Mouse (Mus musculus) embryonic facial prominence, embryonic 14.5 days (tissue): ENCODE measurements around the gene Pcsk4. TPM values are rescaled to one million over a fixed set of nuclear protein-coding genes. Genes with fewer than 3 reads are reported as not detected.
A peak's percentile ranks its signal among the peaks of the same experiment; 100 is the strongest.

Experiments
- ATAC-seq: fragments of 200-750 bp; cut with Nextera tagmentation; 2 replicates; pipeline ENCODE4 v1.8.0; 2017; ENCODE audit warnings: low read depth, moderate number of reproducible peaks, moderate TSS enrichment
- DNase-seq: peaks from one replicate; pipeline ENCODE4 v3.0.0-alpha.2; 2015; ENCODE audit warnings: low spot score
- H3K27ac ChIP-seq: fragments of 300-500 bp; sonication (generic); replicated peaks from 2 replicates; pipeline ENCODE4 v1.5.1; 2014; ENCODE audit warnings: low read depth, mild to moderate bottlenecking, low read length, moderate library complexity
- H3K27me3 ChIP-seq: fragments of 300-500 bp; sonication (generic); replicated peaks from 2 replicates; pipeline ENCODE4 v1.6.1; 2014; ENCODE audit warnings: low read length; ENCODE audit not compliant: control insufficient read depth, insufficient read depth
- H3K36me3 ChIP-seq: fragments of 300-500 bp; sonication (generic); 2 replicates; pipeline ENCODE4 v1.6.1; 2014; ENCODE audit warnings: low read length, mixed read lengths; ENCODE audit not compliant: control insufficient read depth, insufficient read depth
- H3K4me1 ChIP-seq: fragments of 300-500 bp; sonication (generic); 2 replicates; pipeline ENCODE4 v1.6.1; 2014; ENCODE audit warnings: antibody characterized with exemption, low read length; ENCODE audit not compliant: control insufficient read depth, insufficient read depth
- H3K4me2 ChIP-seq: fragments of 300-500 bp; sonication (generic); 2 replicates; pipeline ENCODE4 v1.6.1; 2014; ENCODE audit warnings: low read depth, mild to moderate bottlenecking, low read length, moderate library complexity, mixed read lengths
- H3K4me3 ChIP-seq: fragments of 300-500 bp; sonication (generic); 2 replicates; pipeline ENCODE4 v1.5.1; 2014; ENCODE audit warnings: low read depth, mild to moderate bottlenecking, low read length
- H3K9ac ChIP-seq: fragments of 300-500 bp; sonication (generic); 2 replicates; pipeline ENCODE4 v1.6.1; 2014; ENCODE audit warnings: low read depth, mild to moderate bottlenecking, low read length, moderate library complexity, mixed read lengths
- H3K9me3 ChIP-seq: fragments of 300-500 bp; sonication (generic); 2 replicates; pipeline ENCODE4 v1.6.1; 2016; ENCODE audit warnings: low read length; ENCODE audit not compliant: control insufficient read depth
- WGBS: fragments of 180-500 bp; shearing (Covaris S2); extraction: QIAGEN DNeasy Blood & Tissue Kit; methylation state at CpG from one replicate; pipeline ENCODE4 v1.1.7; 2014; 5-methylcytosine and 5-hydroxymethylcytosine counted together
- polyA plus RNA-seq: library from polyadenylated mRNA; unstranded; fragments of >200 nt; fragmentation: Nextera tagmentation; extraction: Ambion mirVana; gene quantifications from 2 replicates; pipeline ENCODE4 v1.2.1, GENCODE M21; 2014

Pcsk4 gene
- polyA plus RNA-seq: 1.7 and 2.9 TPM in 2 replicates

DNA sequence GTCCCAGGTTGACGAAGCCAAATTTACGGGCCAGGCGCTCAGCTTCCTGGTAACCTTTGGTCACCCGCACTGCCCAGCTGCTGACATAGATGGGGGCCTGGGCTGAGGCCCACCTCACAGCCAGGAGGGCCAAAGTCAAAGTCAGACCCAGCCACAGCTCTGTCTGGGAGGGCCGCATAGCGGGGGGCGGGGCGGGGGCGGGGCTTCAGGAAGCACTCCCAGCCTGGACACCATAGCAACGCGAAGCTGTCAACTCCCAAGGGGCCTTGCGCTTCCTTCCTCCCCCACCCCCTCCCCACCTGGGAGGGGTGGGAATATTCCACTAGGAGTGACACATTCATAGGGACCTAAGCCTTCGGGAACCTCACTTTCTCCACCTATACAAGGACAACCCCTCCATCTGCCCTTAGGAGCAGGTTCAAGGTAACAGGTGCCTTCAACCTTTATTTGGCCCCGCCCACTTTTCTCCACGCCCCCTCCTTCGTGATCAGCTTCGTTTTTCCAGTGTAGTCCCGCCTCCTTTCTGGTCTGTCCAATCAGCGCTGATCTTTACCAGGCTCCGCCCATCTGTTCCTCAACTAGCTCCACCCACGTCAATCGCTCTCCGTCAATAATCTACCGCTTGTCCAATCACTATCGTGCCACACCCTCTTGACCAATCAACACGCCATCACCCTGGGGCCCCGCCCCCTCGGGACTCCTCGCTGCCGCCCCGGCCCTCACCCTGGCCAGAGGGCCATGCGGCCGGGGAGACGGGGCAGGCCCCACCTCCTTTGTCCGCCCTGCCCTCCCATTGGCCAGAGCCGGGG, at the start of gene Pcsk4, which contains the start of gene Reep6:
Gene Pcsk4, minus strand, starts transcription at position 226 of the 809 bp plus-strand sequence.
Gene Reep6, plus strand, starts transcription at position 681 of the 809 bp plus-strand sequence.
- DNase-seq: peak; percentile 97
- peak; percentile 93 for ATAC-seq
- Histone ChIP-seq H3K9ac (peak within 1 kb of the TSS; percentile 59), H3K9me3 (no peaks in the 10 kb centered on the region), H3K4me1 (peaks cover 3% of the 10 kb centered on the region), H3K27ac (no peak within 1 kb of the TSS), H3K36me3 (no peaks in the 10 kb centered on the region), H3K4me3 (peak within 1 kb of the TSS; percentile 50), H3K4me2 (peak within 1 kb of the TSS; percentile 97), H3K27me3 (no peaks in the 10 kb centered on the region)
- 4% methylated on average over 27 of the region's 36 CpGs for WGBS

DNA sequence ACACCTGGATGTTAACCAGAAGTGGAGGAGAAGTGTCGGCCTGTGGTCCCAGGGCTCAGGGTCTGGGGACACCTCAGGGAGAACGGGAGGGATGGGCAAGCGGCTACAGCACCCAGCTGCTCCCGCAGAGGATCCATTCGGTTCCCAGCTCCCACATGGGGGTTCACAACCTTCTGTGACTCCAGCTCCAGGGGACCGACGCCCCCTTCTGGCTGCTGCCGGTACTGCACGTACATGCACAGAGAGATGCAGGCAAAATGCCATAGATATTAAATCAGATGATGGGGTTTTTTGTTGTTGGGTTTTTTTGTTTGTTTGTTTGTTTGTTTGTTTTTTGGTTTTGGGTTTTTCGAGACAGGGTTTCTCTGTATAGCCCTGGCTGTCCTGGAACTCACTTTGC, 48.4 kb upstream of the Pcsk4 start:
- H3K4me3 ChIP-seq: no peak overlapping the region
- ATAC-seq: no peak
- H3K36me3 ChIP-seq: peaks cover 30% of the 10 kb centered on the region
- no peak overlapping the region for H3K4me2 ChIP-seq
- no peaks in the 10 kb centered on the region for H3K4me1 ChIP-seq
- no peak overlapping the region for H3K27ac ChIP-seq
- DNase-seq: no peak
- WGBS: 50% methylated on average over 10 of the region's 10 CpGs
- H3K9ac ChIP-seq: no peak overlapping the region
- H3K27me3 ChIP-seq: no peaks in the 10 kb centered on the region
- no peaks in the 10 kb centered on the region for H3K9me3 ChIP-seq

DNA sequence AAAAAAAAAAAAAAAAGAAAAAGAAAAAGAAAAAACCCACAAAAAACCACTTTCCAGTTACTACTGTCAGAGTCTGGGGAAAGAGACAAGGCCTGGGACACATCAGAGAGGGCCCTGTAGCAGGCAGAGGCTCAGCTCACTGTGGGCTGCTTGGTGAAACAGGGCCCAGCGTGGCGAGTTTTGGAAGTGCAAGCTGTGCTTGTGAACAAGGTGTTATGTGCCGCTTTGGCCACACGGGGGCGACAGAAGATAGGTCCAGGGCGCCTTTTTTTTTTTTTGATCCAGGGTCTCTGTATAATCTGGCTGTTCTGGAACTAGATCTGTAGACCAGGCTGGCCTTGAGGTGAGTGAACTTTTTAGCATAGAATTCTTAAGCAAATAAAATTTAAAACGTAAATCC, 46.9 kb upstream of the Pcsk4 start:
- H3K4me1 ChIP-seq: 0 out of 2 replicates have a peak, but pooled peaks cover 3% of the 10 kb centered on the region
- WGBS: 3% methylated on average over 7 of the region's 7 CpGs
- H3K9ac ChIP-seq: no peak overlapping the region
- DNase-seq (peak; percentile 95), ATAC-seq (peak; percentile 61; the same call in 1 of the 2 replicates)
- H3K9me3 ChIP-seq: no peaks in the 10 kb centered on the region
- H3K4me3 ChIP-seq: no peak overlapping the region
- H3K36me3 ChIP-seq: peaks cover 15% of the 10 kb centered on the region
- H3K27me3 ChIP-seq: no peaks in the 10 kb centered on the region
- H3K27ac ChIP-seq: no peak overlapping the region
- H3K4me2 ChIP-seq: no peak overlapping the region

DNA sequence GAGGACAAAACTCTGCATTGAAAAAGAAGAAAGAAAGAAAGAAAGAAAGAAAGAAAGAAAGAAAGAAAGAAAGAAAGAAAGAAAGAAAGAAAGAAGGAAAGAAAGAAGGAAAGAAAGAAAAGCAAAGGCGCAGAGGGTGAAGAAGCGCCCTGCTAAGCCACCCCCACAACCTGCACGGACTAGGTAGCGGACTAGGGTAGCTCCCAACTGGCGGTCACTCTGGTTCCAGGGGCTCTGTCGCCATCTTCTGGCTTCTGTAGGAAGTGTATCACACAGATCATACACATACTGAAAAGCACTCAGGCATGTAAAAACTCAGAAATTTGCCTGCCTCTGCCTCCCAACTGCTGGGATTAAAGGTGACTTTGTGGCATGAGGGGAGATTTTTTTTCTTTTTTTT, 44.8 kb upstream of the Pcsk4 start:
- no peak overlapping the region for H3K4me3 ChIP-seq
- H3K27me3 ChIP-seq: no peaks in the 10 kb centered on the region
- H3K9ac ChIP-seq: no peak overlapping the region
- no peak overlapping the region for H3K27ac ChIP-seq
- 0 out of 2 replicates have a peak, but pooled peaks cover 3% of the 10 kb centered on the region for H3K4me1 ChIP-seq
- peak; percentile 51 for DNase-seq
- no peaks in the 10 kb centered on the region for H3K36me3 ChIP-seq
- no peaks in the 10 kb centered on the region for H3K9me3 ChIP-seq
- no peak for ATAC-seq
- no peak overlapping the region for H3K4me2 ChIP-seq
- WGBS: 27% methylated on average over 6 of the region's 6 CpGs

DNA sequence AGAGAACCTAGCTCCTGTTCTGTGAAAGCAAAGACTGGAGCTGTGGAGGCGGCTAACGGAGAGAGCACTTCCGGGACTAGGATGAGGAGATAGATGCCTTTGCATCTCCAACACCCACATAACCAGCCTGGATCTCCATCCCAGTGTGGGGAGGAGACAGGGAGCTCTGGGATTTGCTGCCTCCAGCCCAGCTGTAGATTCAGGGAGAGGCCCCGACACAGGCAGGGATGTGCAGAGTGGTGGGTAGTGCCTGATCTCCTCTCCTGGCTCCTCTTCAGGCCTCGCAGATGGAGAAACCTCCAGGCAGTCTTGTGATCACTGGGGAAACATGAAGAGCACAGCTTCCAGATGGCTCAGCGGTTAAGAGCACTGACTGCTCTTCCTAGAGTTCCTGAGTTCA, 43.4 kb upstream of the Pcsk4 start:
- DNase-seq (no peak), ATAC-seq (no peak)
- Histone ChIP-seq H3K36me3 (no peaks in the 10 kb centered on the region), H3K4me2 (no peak overlapping the region), H3K9me3 (no peaks in the 10 kb centered on the region), H3K27ac (no peak overlapping the region), H3K9ac (no peak overlapping the region), H3K4me1 (0 out of 2 replicates have a peak, but pooled peaks cover 3% of the 10 kb centered on the region), H3K4me3 (no peak overlapping the region), H3K27me3 (no peaks in the 10 kb centered on the region)
- 70% methylated on average over 5 of the region's 6 CpGs for WGBS

DNA sequence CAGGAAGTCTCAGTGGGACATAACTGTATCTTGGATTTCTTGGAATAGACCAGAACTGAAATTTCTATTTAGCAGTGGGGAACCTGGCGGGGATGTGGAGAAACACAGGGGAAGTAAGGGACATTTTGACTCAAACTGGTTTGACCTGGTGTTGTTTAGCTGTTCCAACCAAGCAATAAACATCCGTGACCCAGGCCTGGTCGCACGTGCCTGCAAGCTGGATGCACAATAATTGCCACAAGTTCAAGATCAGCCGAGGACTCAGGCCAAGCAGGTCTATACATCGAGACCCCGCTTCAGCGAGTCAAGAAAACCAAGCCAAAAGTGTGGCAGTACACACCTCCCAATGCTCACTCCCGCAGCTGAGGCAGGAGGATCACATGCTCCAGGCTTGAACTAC, 42.7 kb upstream of the Pcsk4 start:
- Histone ChIP-seq H3K4me2 (peak overlapping the region; percentile 21), H3K4me1 (0 out of 2 replicates have a peak, but pooled peaks cover 3% of the 10 kb centered on the region), H3K4me3 (0 out of 2 replicates have a peak overlapping the region, but pooled peaks have one; percentile 28), H3K36me3 (no peaks in the 10 kb centered on the region), H3K9me3 (no peaks in the 10 kb centered on the region), H3K27ac (no peak overlapping the region), H3K27me3 (no peaks in the 10 kb centered on the region), H3K9ac (no peak overlapping the region)
- no peak for DNase-seq
- no peak for ATAC-seq
- 46% methylated on average over 9 of the region's 9 CpGs for WGBS

DNA sequence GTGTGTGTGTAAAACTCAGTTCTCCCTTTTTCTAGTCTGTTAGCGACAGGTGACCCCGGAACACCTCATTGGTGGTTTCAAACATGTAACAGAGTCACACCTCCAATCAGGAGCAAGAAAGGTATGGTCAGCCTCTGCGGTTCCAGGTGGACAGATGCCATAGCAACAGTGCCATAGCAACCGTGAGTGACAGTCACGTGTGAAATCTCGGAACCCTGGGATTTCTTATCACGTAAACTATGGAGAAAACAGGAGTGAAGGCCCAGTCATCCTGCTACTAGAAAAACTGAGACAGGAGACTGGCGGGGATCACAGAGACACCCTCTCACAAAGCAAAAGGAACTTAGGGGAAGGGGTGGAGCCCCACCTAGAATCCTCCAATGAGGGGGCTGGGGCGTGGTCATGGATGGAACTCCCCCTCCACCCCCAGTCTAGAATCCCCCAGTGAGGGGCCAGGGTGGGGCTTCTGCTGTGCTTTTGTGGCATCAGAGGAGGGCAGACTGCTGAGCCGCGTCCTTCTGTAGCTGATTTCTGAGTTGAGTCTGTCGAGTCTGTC, 42.2 kb upstream of the Pcsk4 start:
- Histone ChIP-seq H3K9ac (no peak overlapping the region), H3K27me3 (no peaks in the 10 kb centered on the region), H3K4me3 (peak overlapping the region; percentile 28), H3K4me2 (peak overlapping the region; percentile 21), H3K27ac (peak overlapping the region; percentile 19; the same call in 1 of the 2 replicates), H3K9me3 (no peaks in the 10 kb centered on the region), H3K36me3 (no peaks in the 10 kb centered on the region), H3K4me1 (0 out of 2 replicates have a peak, but pooled peaks cover 3% of the 10 kb centered on the region)
- DNase-seq (peak; percentile 93), ATAC-seq (peak; percentile 80)
- 4% methylated on average over 12 of the region's 12 CpGs for WGBS

DNA sequence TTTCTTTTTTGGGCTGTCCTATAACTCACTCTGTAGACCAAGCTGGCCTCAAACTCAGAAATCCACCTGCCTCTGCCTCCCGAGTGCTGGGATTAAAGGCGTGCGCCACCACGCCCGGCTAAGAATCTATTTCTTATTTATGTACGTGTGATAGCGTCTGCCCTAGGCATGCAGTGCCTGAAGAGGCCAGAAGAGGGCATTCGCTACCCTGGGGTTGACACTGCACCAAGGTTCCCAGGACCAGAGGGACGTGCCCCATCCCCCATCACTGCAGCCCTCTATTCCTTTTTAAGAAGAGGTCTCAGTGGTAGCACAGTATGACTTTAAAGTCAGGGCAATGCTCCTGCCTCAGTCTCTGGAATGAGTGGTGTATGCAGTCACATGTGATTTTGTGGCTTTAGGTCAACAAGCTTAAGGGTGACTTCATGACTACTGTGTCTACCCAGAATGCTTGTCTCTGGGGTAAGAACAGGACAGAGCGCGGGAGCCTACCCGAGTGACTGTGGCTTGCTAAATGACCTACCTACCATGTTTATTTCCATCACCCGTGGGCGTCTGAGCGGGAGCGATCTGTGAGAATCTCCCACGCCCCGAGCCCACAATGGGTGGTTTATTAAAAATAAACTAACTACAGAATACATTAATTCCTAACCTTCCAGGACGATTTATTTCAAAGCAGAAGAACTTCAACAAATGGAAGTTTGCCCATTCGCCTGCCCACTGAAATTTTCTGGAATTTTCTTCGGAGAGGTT, 40.9 kb upstream of the Pcsk4 start:
- H3K27me3 ChIP-seq: no peaks in the 10 kb centered on the region
- no peaks in the 10 kb centered on the region for H3K9me3 ChIP-seq
- no peak overlapping the region for H3K9ac ChIP-seq
- 0 out of 2 replicates have a peak, but pooled peaks cover 3% of the 10 kb centered on the region for H3K4me1 ChIP-seq
- H3K4me3 ChIP-seq: no peak overlapping the region
- H3K27ac ChIP-seq: no peak overlapping the region
- no peak for DNase-seq
- H3K36me3 ChIP-seq: no peaks in the 10 kb centered on the region
- WGBS: 79% methylated on average over 21 of the region's 21 CpGs
- ATAC-seq: no peak
- no peak overlapping the region for H3K4me2 ChIP-seq
